Mouse (Mus musculus): ENCODE data around the gene Zfp729b. TPM values are rescaled to one million over a fixed set of nuclear protein-coding genes. Genes with fewer than 3 reads are reported as not detected.

Zfp729b gene
- polyA plus RNA-seq, 1 experiment from 2014 or later: 4.7 TPM

Other genes with a start within 250 kb of the Zfp729b start
- not detected in 2 replicates for gene Gm28044, start 249.2 kb downstream of the Zfp729b start, polyA plus RNA-seq (2014; fragmentation: Nextera tagmentation; extraction: Ambion mirVana)
- 1.1 and 1.2 TPM in 2 replicates for gene Zfp953, start 249.1 kb downstream of the Zfp729b start, polyA plus RNA-seq (2014; fragmentation: Nextera tagmentation; extraction: Ambion mirVana)
- gene Gm28041, start 234.0 kb downstream of the Zfp729b start, polyA plus RNA-seq (2014; fragmentation: Nextera tagmentation; extraction: Ambion mirVana): 0.41 TPM in 1 of 2 replicates, not detected in the other
- gene Zfp456, start 233.9 kb downstream of the Zfp729b start, polyA plus RNA-seq (2014; fragmentation: Nextera tagmentation; extraction: Ambion mirVana): 0.92 and 1.3 TPM in 2 replicates
- 3.6 and 4.0 TPM in 2 replicates for gene Zfp429, start 209.9 kb downstream of the Zfp729b start, polyA plus RNA-seq (2014; fragmentation: Nextera tagmentation; extraction: Ambion mirVana)
- gene Zfp459, start 188.3 kb downstream of the Zfp729b start, polyA plus RNA-seq (2014; fragmentation: Nextera tagmentation; extraction: Ambion mirVana): 0.26 and 1.3 TPM in 2 replicates
- 7.5 and 9.4 TPM in 2 replicates for gene Zfp874a, start 158.1 kb downstream of the Zfp729b start, polyA plus RNA-seq (2014; fragmentation: Nextera tagmentation; extraction: Ambion mirVana)
- gene Zfp874b, start 125.4 kb downstream of the Zfp729b start, polyA plus RNA-seq (2014; fragmentation: Nextera tagmentation; extraction: Ambion mirVana): 1.2 and 1.9 TPM in 2 replicates
- 17.9 and 19.6 TPM in 2 replicates for gene Zfp58, start 109.2 kb downstream of the Zfp729b start, polyA plus RNA-seq (2014; fragmentation: Nextera tagmentation; extraction: Ambion mirVana)
- gene Gm26965, start 83.6 kb downstream of the Zfp729b start, polyA plus RNA-seq (2014; fragmentation: Nextera tagmentation; extraction: Ambion mirVana): not detected in 2 replicates
- gene Zfp87, start 83.5 kb downstream of the Zfp729b start, polyA plus RNA-seq (2014; fragmentation: Nextera tagmentation; extraction: Ambion mirVana): 31.7 and 34.9 TPM in 2 replicates
- 18.8 and 21.4 TPM in 2 replicates for gene Zfp748, start 55.9 kb downstream of the Zfp729b start, polyA plus RNA-seq (2014; fragmentation: Nextera tagmentation; extraction: Ambion mirVana)
- 0.27 TPM in 1 of 2 replicates, not detected in the other for gene Gm49345, start 28.1 kb upstream of the Zfp729b start, polyA plus RNA-seq (2014; fragmentation: Nextera tagmentation; extraction: Ambion mirVana)
- gene Zfp729a, start 28.1 kb upstream of the Zfp729b start, polyA plus RNA-seq (2014; fragmentation: Nextera tagmentation; extraction: Ambion mirVana): 2.6 and 5.0 TPM in 2 replicates
- gene Zfp738, start 77.4 kb upstream of the Zfp729b start, polyA plus RNA-seq (2014; fragmentation: Nextera tagmentation; extraction: Ambion mirVana): 10.5 and 13.4 TPM in 2 replicates
- gene Zfp65, start 119.5 kb upstream of the Zfp729b start, polyA plus RNA-seq (2014; fragmentation: Nextera tagmentation; extraction: Ambion mirVana): 5.7 TPM in 2 replicates
- 6.4 and 6.7 TPM in 2 replicates for gene Zfp85, start 145.5 kb upstream of the Zfp729b start, polyA plus RNA-seq (2014; fragmentation: Nextera tagmentation; extraction: Ambion mirVana)
- gene Zfp493, start 170.0 kb upstream of the Zfp729b start, polyA plus RNA-seq (2014; fragmentation: Nextera tagmentation; extraction: Ambion mirVana): 3.8 and 4.1 TPM in 2 replicates
- gene Zfp273, start 204.0 kb upstream of the Zfp729b start, polyA plus RNA-seq (2014; fragmentation: Nextera tagmentation; extraction: Ambion mirVana): 8.6 and 9.0 TPM in 2 replicates
- 3.1 and 3.6 TPM in 2 replicates for gene Gm10037, start 221.4 kb upstream of the Zfp729b start, polyA plus RNA-seq (2014; fragmentation: Nextera tagmentation; extraction: Ambion mirVana)